Mouse (Mus musculus) monocyte, adult 5-6 weeks (primary cell): ENCODE data around the gene Bank1. TPM values are rescaled to one million over a fixed set of nuclear protein-coding genes. Genes with fewer than 3 reads are reported as not detected.

Experiments used
- ATAC-seq: fragments of 153-309, 156-312 bp; replicated peaks from 2 replicates; pipeline ENCODE4 v1.8.0; 2017; ENCODE audit warnings: mild to moderate bottlenecking; ENCODE audit not compliant: low TSS enrichment, insufficient number of reproducible peaks, severe bottlenecking, poor library complexity, low FRiP score
- total RNA-seq: library from RNA; stranded (forward); fragments of 200-1000, 200-491, 200-594 nt; gene quantifications from 3 replicates; pipeline ENCODE4 v1.2.3, GENCODE M21; 2017

Bank1 gene
- total RNA-seq, 1 experiment from 2014 or later: 96.7 TPM

GRCm38 (mm10) chr3:136045381-136045780 lies 280.5 kb downstream of the Bank1 start:
- no peak for ATAC-seq

GRCm38 (mm10) chr3:136040041-136040440 lies 285.8 kb downstream of the Bank1 start:
- ATAC-seq: no peak

GRCm38 (mm10) chr3:136039446-136039845 lies 286.4 kb downstream of the Bank1 start:
- no peak for ATAC-seq

- no peak for ATAC-seq
Measured at GRCm38 (mm10) chr3:136037254-136037653, 288.6 kb downstream of the Bank1 start.

GRCm38 (mm10) chr3:136035784-136036183 lies 290.1 kb downstream of the Bank1 start:
- ATAC-seq: no peak

- ATAC-seq: no peak
Measured at GRCm38 (mm10) chr3:136024876-136025275, 301.0 kb downstream of the Bank1 start.

GRCm38 (mm10) chr3:136017517-136017916 lies 308.3 kb downstream of the Bank1 start:
- ATAC-seq: no peak

- ATAC-seq: no peak
Measured at GRCm38 (mm10) chr3:136010616-136011015, 315.2 kb downstream of the Bank1 start.

GRCm38 (mm10) chr3:136007846-136008245 lies 318.0 kb downstream of the Bank1 start:
- no peak for ATAC-seq

GRCm38 (mm10) chr3:136007081-136007828 lies 318.6 kb downstream of the Bank1 start:
- no peak for ATAC-seq
